ENCODE assay signal across 12 mouse cellular contexts in genomic region chr2:124920265-124920664, GRCm38 (mm10).
A peak's percentile ranks its signal among the peaks of the same experiment; 100 is the strongest.
DNase-seq lines count a peak whose midpoint lies in the region; ATAC-seq and TF ChIP-seq lines count a peak whose summit lies in the region.
"Had no signal": no experiment of that assay in that cellular context is flagged by ENCODE, and none has a peak within 500 bp of the region (broad histone marks: within the 10 kb centered on the region; RNA-seq: fewer than 3 reads in every experiment).

No protein-coding gene starts in this region.

- H3K4me3 ChIP-seq in kidney, embryonic 16.5 days (ENCODE audit: low read length) = no peak overlapping the region
- H3K4me3 ChIP-seq in heart, adult 2 months = no peak overlapping the region
- no peak overlapping the region for H3K4me3 ChIP-seq in midbrain, postnatal 0 days (ENCODE audit: low read depth, low read length)
- H3K4me3 ChIP-seq: erythroblast, embryonic 14.5 days; myocyte had no signal

- TF ChIP-seq EP300 in heart, adult 2 months (IDR thresholded peaks at IDR 0.05; ENCODE audit: insufficient read depth, low read depth, low read length) = no peak

- DNase-seq in kidney, postnatal 14 days = peak; percentile 18
- peak; percentile 47 to 69 for DNase-seq in heart, adult 2 months
- DNase-seq in heart, postnatal 25 days (ENCODE audit: low spot score) = peak; percentile 32
- DNase-seq in lung, postnatal 36 days = peak; percentile 72
- DNase-seq in cerebellum, adult 18-20 months = no peak
- DNase-seq in midbrain, postnatal 0 days (ENCODE audit: low spot score) = no peak
- no peak for DNase-seq in thymus, postnatal 36 days
- DNase-seq: right cerebral cortex, adult 18-20 months had no signal

- no peak for TF ChIP-seq CTCF in heart, adult 2 months (IDR thresholded peaks at IDR 0.05)
- no peak for TF ChIP-seq CTCF in midbrain, postnatal 0 days (IDR thresholded peaks at IDR 0.05)

- no peaks in the 10 kb centered on the region for H3K36me3 ChIP-seq in kidney, embryonic 16.5 days (ENCODE audit: insufficient read depth, low read length)
- H3K36me3 ChIP-seq in heart, adult 2 months (ENCODE audit: control insufficient read depth, insufficient read depth, low read length) = peaks cover 6% of the 10 kb centered on the region; the same call in 1 of the 2 replicates
- no peaks in the 10 kb centered on the region for H3K36me3 ChIP-seq in midbrain, postnatal 0 days (ENCODE audit: insufficient read depth, low read length)

- H3K9ac ChIP-seq in kidney, embryonic 16.5 days (replicated peaks; ENCODE audit: low read length) = no peak overlapping the region
- no peak overlapping the region for H3K9ac ChIP-seq in heart, adult 2 months (ENCODE audit: low read depth, low read length)
- H3K9ac ChIP-seq in midbrain, postnatal 0 days (replicated peaks; ENCODE audit: low read length, poor library complexity, severe bottlenecking) = no peak overlapping the region

- intact Hi-C loops in heart, adult 2 months (cut with DNase I) = loop anchor here (10.0 kb wide), 1 partner anchor 545 kb away; no protein-coding TSS in a partner anchor
- intact Hi-C loops in heart, postnatal 25 days (cut with DNase I) = no loop called here

- TF ChIP-seq POLR2A in heart, adult 2 months (IDR thresholded peaks at IDR 0.05; ENCODE audit: insufficient read depth, low read depth, low read length) = no peak

- no peaks in the 10 kb centered on the region for H3K27me3 ChIP-seq in kidney, embryonic 16.5 days (ENCODE audit: insufficient read depth, low read length)
- no peaks in the 10 kb centered on the region for H3K27me3 ChIP-seq in heart, adult 2 months (ENCODE audit: control insufficient read depth, insufficient read depth, low read length)
- no peaks in the 10 kb centered on the region for H3K27me3 ChIP-seq in midbrain, postnatal 0 days (ENCODE audit: insufficient read depth, low read length)

- H3K4me1 ChIP-seq in kidney, embryonic 16.5 days (ENCODE audit: insufficient read depth, low read length) = no peaks in the 10 kb centered on the region
- peaks cover 12% of the 10 kb centered on the region for H3K4me1 ChIP-seq in heart, adult 2 months (ENCODE audit: control insufficient read depth, insufficient read depth, low read length)
- no peaks in the 10 kb centered on the region for H3K4me1 ChIP-seq in midbrain, postnatal 0 days (ENCODE audit: insufficient read depth, low read length)

- no peaks in the 10 kb centered on the region for H3K9me3 ChIP-seq in kidney, embryonic 16.5 days (ENCODE audit: low read length)
- H3K9me3 ChIP-seq in midbrain, postnatal 0 days (ENCODE audit: low read length) = no peaks in the 10 kb centered on the region

- no peaks in the 10 kb centered on the region for H3K79me2 ChIP-seq in heart, adult 2 months (replicated peaks; ENCODE audit: control insufficient read depth, insufficient read depth, low read length)

- no peak overlapping the region for H3K27ac ChIP-seq in kidney, embryonic 16.5 days (ENCODE audit: low read length)
- H3K27ac ChIP-seq in heart, adult 2 months = no peak overlapping the region; the same call in 1 of the 2 replicates
- no peak overlapping the region for H3K27ac ChIP-seq in midbrain, postnatal 0 days (ENCODE audit: low read depth, low read length)
- H3K27ac ChIP-seq: kidney, postnatal 0 days had no signal

- WGBS in kidney, embryonic 16.5 days = 53% methylated on average over 2 of the region's 2 CpGs
- 3% methylated on average over 2 of the region's 2 CpGs for WGBS in heart, adult 2 months
- WGBS in midbrain, postnatal 0 days = 75% methylated on average over 2 of the region's 2 CpGs

- no peak overlapping the region for H3K4me2 ChIP-seq in kidney, embryonic 16.5 days (replicated peaks; ENCODE audit: low read depth, low read length)
- no peak overlapping the region for H3K4me2 ChIP-seq in midbrain, postnatal 0 days (ENCODE audit: low read depth, low read length, poor library complexity, severe bottlenecking)

- no peak for ATAC-seq in kidney, embryonic 16.5 days (ENCODE audit: low FRiP score, low TSS enrichment)
- ATAC-seq in midbrain, postnatal 0 days (ENCODE audit: low FRiP score) = no peak

Comparison
In these comparisons a context has a peak if more than half of its experiments do, and no peak if none do; other contexts are left out.
1. DNase-seq: peak in kidney, postnatal 14 days (single experiment), heart, adult 2 months (2 of 2), heart, postnatal 25 days (single experiment) and lung, postnatal 36 days (single experiment); none in cerebellum, adult 18-20 months (0 of 2), midbrain, postnatal 0 days (single experiment) and thymus, postnatal 36 days (0 of 2).